Mouse (Mus musculus): Measurements from ENCODE around the gene Dtx1.

Dtx1 gene

GRCm38 (mm10) chr5:120677516-120677915 lies 34.2 kb downstream of the Dtx1 start:
- DNase-seq (ENCODE audit: low spot score): peak; percentile 21

GRCm38 (mm10) chr5:120674229-120675145 lies 37.2 kb downstream of the Dtx1 start:
- no peak for DNase-seq (ENCODE audit: low spot score)

- peak; percentile 58 for DNase-seq (ENCODE audit: low spot score)
These were observed 38.1 kb downstream of the Dtx1 start for GRCm38 (mm10) chr5:120673626-120674025.

GRCm38 (mm10) chr5:120671865-120672264 lies 39.9 kb downstream of the Dtx1 start:
- DNase-seq (ENCODE audit: low spot score): no peak

GRCm38 (mm10) chr5:120670132-120670531 lies 41.6 kb downstream of the Dtx1 start:
- DNase-seq (ENCODE audit: low spot score): no peak

GRCm38 (mm10) chr5:120668761-120669160 lies 43.0 kb downstream of the Dtx1 start:
- DNase-seq (ENCODE audit: low spot score): no peak

GRCm38 (mm10) chr5:120664888-120665287 lies 46.8 kb downstream of the Dtx1 start:
- DNase-seq (ENCODE audit: low spot score): no peak

GRCm38 (mm10) chr5:120660816-120661215 lies 50.9 kb downstream of the Dtx1 start:
- DNase-seq (ENCODE audit: low spot score): no peak

- no peak for DNase-seq (ENCODE audit: low spot score)
These were observed 55.4 kb downstream of the Dtx1 start for GRCm38 (mm10) chr5:120656281-120656751.

- no peak for DNase-seq (ENCODE audit: low spot score)
These were observed 57.9 kb downstream of the Dtx1 start for GRCm38 (mm10) chr5:120653873-120654272.

- DNase-seq (ENCODE audit: low spot score): no peak
These were observed 58.6 kb downstream of the Dtx1 start for GRCm38 (mm10) chr5:120652915-120653701.

GRCm38 (mm10) chr5:120651230-120651629 lies 60.5 kb downstream of the Dtx1 start:
- DNase-seq (ENCODE audit: low spot score): no peak

- DNase-seq (ENCODE audit: low spot score): no peak
These were observed 61.8 kb downstream of the Dtx1 start for GRCm38 (mm10) chr5:120649938-120650337.

GRCm38 (mm10) chr5:120649374-120649933 lies 62.3 kb downstream of the Dtx1 start:
- no peak for DNase-seq (ENCODE audit: low spot score)

GRCm38 (mm10) chr5:120648569-120649373 lies 63.0 kb downstream of the Dtx1 start, which contains the start of gene Rasal1:
Gene Rasal1, plus strand, starts transcription at chr5:120648812.
- DNase-seq (ENCODE audit: low spot score): peak; percentile 60

- DNase-seq (ENCODE audit: low spot score): no peak
These were observed 63.8 kb downstream of the Dtx1 start for GRCm38 (mm10) chr5:120647814-120648491.

GRCm38 (mm10) chr5:120647361-120647760 lies 64.4 kb downstream of the Dtx1 start:
- DNase-seq (ENCODE audit: low spot score): no peak

GRCm38 (mm10) chr5:120645851-120646250 lies 65.9 kb downstream of the Dtx1 start:
- no peak for DNase-seq (ENCODE audit: low spot score)

GRCm38 (mm10) chr5:120644227-120644626 lies 67.5 kb downstream of the Dtx1 start:
- DNase-seq (ENCODE audit: low spot score): no peak

- peak; percentile 52 for DNase-seq (ENCODE audit: low spot score)
These were observed 68.2 kb downstream of the Dtx1 start for GRCm38 (mm10) chr5:120643365-120644085.
